Mouse (Mus musculus): ENCODE results near the gene Bloc1s4. TPM values are rescaled to one million over a fixed set of nuclear protein-coding genes. Genes with fewer than 3 reads are reported as not detected.

Bloc1s4 gene
- polyA plus RNA-seq, 1 experiment from 2014 or later = 23.7 TPM

DNA sequence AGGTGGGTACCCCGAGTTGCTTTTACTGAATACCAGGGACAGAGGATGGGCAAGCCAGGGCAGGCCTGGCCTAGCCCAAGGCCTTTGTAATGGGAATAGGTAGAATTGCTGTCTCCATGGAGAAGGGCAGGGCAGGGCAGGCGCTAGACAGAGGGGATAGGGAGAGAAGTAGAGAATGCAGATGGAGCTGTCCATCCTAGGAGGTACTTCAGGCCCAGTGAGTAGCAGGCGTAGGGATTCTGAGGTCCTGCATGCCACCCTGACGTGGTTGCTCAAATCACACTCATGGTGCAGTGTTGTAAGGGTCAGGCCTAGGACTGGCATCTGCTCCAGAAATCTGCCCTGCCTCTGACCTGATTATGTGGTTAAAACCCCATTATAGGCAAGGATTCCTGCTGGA is 10.7 kb downstream of the Bloc1s4 start:
- peaks cover 19% of the 10 kb centered on the region for H3K27me3 ChIP-seq (replicated peaks)
- no peak for ATAC-seq
- H3K9me3 ChIP-seq (replicated peaks) = no peaks in the 10 kb centered on the region
- no peak overlapping the region for H3K4me2 ChIP-seq
- H3K4me1 ChIP-seq = peaks cover 82% of the 10 kb centered on the region
- no peaks in the 10 kb centered on the region for H3K36me3 ChIP-seq
- H3K27ac ChIP-seq = peak overlapping the region; percentile 85
- no peak overlapping the region for H3K4me3 ChIP-seq
- peak overlapping the region; percentile 60 for H3K9ac ChIP-seq
- 69% methylated on average over 4 of the region's 4 CpGs for WGBS (ENCODE audit: insufficient replicate concordance)

DNA sequence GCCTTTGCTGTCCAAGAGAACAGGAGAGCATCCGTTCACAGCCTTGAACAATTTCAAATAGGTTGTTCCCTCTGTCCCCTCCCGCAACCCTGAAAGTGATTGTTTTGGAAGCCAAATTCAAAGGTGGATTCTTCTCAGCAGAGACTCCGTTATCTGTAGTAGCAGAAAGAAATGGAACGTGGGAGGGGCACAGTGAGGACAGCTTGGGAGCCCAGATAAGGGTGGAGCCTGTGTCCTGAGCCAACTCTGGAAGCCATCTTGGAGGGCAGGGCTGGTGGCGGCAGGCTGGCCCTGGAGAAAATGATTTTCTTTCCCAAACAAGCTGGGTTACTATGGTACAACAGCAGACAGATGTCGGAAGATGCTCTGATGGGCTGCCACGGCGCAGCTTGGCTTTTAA is 12.4 kb downstream of the Bloc1s4 start:
- peak; percentile 83 for ATAC-seq
- WGBS (ENCODE audit: insufficient replicate concordance) = 32% methylated on average over 8 of the region's 8 CpGs
- Histone ChIP-seq H3K4me2 (peak overlapping the region; percentile 69), H3K27ac (peak overlapping the region; percentile 85), H3K9ac (peak overlapping the region; percentile 65), H3K4me3 (peak overlapping the region; percentile 37), H3K36me3 (no peaks in the 10 kb centered on the region), H3K4me1 (peaks cover 89% of the 10 kb centered on the region), H3K9me3 (replicated peaks) (no peaks in the 10 kb centered on the region), H3K27me3 (replicated peaks) (peaks cover 27% of the 10 kb centered on the region)

DNA sequence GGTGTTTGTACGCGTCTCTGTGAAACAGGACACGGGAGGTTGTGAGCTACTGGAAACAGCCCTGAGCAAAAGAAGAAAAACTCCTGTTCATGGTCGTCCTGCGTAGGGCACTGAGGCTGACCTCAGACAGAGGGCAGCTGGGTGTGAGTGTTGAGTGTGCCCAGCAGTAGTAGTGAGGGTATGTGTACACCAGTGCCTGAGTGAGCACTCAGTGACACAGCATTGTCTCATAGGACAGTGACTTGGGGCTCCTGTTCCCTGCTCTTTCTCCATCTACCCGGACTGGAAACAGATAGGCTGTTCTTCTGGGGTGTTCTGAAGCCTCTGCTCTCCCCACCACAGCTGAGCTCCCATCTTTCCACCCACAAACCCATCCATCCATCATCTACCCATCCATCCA is 13.3 kb downstream of the Bloc1s4 start:
- Histone ChIP-seq H3K4me1 (peaks cover 95% of the 10 kb centered on the region), H3K4me2 (peak overlapping the region; percentile 69), H3K36me3 (no peaks in the 10 kb centered on the region), H3K9ac (peak overlapping the region; percentile 65), H3K27me3 (replicated peaks) (peaks cover 24% of the 10 kb centered on the region), H3K9me3 (replicated peaks) (no peaks in the 10 kb centered on the region), H3K27ac (peak overlapping the region; percentile 85), H3K4me3 (peak overlapping the region; percentile 37)
- WGBS (ENCODE audit: insufficient replicate concordance) = 82% methylated on average over 6 of the region's 6 CpGs
- ATAC-seq = peak; percentile 29; the same call in 1 of the 2 replicates

DNA sequence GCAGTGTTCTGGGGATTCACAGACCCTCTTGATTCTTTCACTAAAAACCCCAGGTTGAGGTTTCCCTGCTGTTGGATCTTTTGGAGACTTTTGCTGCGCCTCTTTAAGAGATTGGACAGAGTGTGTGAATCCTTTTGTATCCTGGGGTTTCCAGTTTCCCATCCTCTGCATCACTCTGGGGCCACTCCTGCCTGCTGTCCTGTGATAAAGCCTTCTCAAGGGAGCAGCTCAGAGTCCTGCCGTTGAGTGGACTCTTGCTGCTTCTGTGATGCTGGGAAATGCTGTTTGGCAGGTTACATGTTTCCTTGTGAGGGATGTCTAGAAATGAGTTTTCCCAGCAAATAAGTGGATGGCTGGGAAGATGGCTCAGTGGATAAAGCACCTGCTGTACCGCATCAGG is 15.0 kb downstream of the Bloc1s4 start:
- ATAC-seq = peak; percentile 70
- Histone ChIP-seq H3K4me1 (peaks cover 88% of the 10 kb centered on the region), H3K9me3 (replicated peaks) (no peaks in the 10 kb centered on the region), H3K4me2 (peak overlapping the region; percentile 57), H3K9ac (peak overlapping the region; percentile 62; the same call in 1 of the 2 replicates), H3K4me3 (peak overlapping the region; percentile 29; the same call in 1 of the 2 replicates), H3K27me3 (replicated peaks) (peaks cover 33% of the 10 kb centered on the region), H3K27ac (peak overlapping the region; percentile 93), H3K36me3 (no peaks in the 10 kb centered on the region)
- 48% methylated on average over 3 of the region's 3 CpGs for WGBS (ENCODE audit: insufficient replicate concordance)

DNA sequence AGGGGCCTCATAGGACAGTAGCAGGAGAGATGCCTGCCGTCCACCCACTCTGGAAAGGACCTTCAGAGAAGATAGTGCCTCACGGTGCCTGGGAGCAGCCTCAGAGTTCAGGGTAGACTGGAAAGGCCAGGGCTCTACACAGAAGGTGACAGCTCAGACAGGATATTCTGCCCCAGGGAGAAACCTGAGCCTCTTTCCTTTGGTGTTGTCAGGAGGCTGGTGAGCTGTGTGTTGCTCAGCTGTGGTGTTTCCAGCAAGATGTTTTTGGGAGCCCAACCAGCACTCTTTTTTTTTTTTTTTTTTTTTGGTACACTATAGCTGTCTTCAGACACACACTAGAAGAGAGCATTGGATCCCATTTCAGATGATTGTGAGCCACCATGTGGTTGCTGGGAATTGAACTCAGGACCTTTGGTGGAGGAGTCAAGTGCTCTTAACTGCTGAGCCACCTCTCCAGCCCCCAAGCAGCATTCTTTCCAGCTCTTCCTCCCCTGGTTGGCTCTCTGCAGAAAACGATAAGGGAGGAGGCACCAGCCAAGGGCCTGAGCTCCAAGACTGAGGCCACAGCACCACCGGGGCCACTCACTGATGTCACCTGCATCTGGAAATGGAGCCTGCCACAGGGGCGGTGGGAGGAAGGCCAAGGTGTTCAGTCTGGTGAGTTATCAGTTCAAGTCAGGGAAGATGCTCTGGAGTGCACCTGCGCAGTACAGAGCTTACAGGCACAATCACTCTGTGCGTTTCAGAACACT is 16.4 kb downstream of the Bloc1s4 start:
- peak overlapping the region; percentile 55 for H3K9ac ChIP-seq
- peak overlapping the region; percentile 33 for H3K4me3 ChIP-seq
- H3K36me3 ChIP-seq = no peaks in the 10 kb centered on the region
- H3K4me1 ChIP-seq = peaks cover 86% of the 10 kb centered on the region
- peaks cover 35% of the 10 kb centered on the region for H3K27me3 ChIP-seq (replicated peaks)
- H3K4me2 ChIP-seq = peak overlapping the region; percentile 53
- peak; percentile 78 for ATAC-seq
- 54% methylated on average over 7 of the region's 7 CpGs for WGBS (ENCODE audit: insufficient replicate concordance)
- no peaks in the 10 kb centered on the region for H3K9me3 ChIP-seq (replicated peaks)
- peak overlapping the region; percentile 93 for H3K27ac ChIP-seq

DNA sequence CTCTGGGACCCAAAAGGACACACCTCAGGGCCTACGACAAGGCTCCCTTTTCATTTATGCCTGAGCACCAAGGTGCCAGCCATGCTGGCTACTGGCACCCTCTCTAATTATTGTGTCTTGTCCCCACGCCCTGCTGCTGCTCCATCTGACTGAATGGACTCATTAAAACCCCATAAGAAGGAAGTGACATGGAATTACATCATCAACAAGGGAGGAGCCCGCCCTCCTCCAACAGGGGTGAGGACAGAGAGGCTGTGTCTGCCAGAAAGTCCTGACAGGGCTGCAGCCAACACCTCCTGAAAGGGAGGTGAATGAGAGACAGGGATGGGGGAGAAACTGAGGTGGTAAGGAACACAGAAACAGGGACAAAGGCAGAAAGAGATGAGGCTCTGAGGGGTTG is 17.8 kb downstream of the Bloc1s4 start:
- Histone ChIP-seq H3K9ac (peak overlapping the region; percentile 55), H3K27ac (peak overlapping the region; percentile 93), H3K4me1 (peaks cover 88% of the 10 kb centered on the region)

DNA sequence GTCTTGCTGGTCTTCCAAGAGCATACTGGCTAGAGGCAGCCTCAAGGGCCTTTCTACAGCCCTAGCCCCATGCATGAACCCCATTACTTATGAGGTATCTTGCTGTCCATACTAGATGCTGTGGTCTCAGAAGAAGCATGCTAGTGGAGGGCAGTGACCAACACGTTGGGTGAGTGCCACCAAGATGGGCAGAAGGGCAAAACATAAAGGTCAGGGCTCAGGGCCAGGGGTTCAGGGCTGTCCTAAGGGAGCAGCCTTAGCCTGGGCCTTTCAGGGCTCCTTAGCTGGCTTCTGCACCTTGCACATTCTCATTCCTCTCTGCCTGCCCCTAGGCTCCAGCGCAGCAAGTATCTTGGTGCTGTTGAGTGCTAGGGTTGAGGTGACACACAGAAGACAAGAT is 18.5 kb downstream of the Bloc1s4 start:
- H3K27me3 ChIP-seq (replicated peaks) = peaks cover 30% of the 10 kb centered on the region
- 89% methylated on average over 2 of the region's 2 CpGs for WGBS (ENCODE audit: insufficient replicate concordance)
- no peaks in the 10 kb centered on the region for H3K9me3 ChIP-seq (replicated peaks)
- no peak for ATAC-seq
- H3K9ac ChIP-seq = no peak overlapping the region
- H3K27ac ChIP-seq = peak overlapping the region; percentile 26; the same call in 1 of the 2 replicates
- no peaks in the 10 kb centered on the region for H3K36me3 ChIP-seq
- H3K4me2 ChIP-seq = no peak overlapping the region
- peaks cover 80% of the 10 kb centered on the region for H3K4me1 ChIP-seq
- no peak overlapping the region for H3K4me3 ChIP-seq

More for the DNA sequence above, 17.8 kb downstream of the Bloc1s4 start:
- no peak for ATAC-seq
- Histone ChIP-seq H3K36me3 (no peaks in the 10 kb centered on the region), H3K9me3 (replicated peaks) (no peaks in the 10 kb centered on the region), H3K27me3 (replicated peaks) (peaks cover 35% of the 10 kb centered on the region), H3K4me2 (no peak overlapping the region), H3K4me3 (no peak overlapping the region)
- WGBS (ENCODE audit: insufficient replicate concordance) = 64% methylated on average over 3 of the region's 3 CpGs

DNA sequence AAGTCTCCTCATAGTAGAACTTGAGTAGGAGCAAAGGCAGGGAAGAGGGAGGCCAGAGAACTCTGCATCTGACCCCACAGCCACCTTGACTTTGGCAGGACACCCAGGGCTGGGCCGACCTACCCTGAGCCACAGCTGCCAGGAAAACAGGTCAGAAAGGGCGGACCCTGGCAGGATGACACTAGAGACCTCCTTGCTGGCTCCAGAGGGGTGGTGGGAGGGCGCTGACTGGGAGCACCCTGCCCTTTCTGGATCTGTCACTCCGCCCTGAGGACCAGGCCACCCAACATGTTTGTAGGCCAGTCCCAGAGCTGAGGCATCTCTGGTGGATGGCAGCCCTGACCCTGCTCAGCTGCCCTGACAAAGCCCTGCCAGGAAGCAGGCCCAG is 19.4 kb downstream of the Bloc1s4 start:
- peak overlapping the region; percentile 30; the same call in 1 of the 2 replicates for H3K9ac ChIP-seq
- no peaks in the 10 kb centered on the region for H3K36me3 ChIP-seq
- H3K9me3 ChIP-seq (replicated peaks) = no peaks in the 10 kb centered on the region
- H3K27me3 ChIP-seq (replicated peaks) = peaks cover 32% of the 10 kb centered on the region
- H3K27ac ChIP-seq = 0 out of 2 replicates have a peak overlapping the region, but pooled peaks have one; percentile 8
- peaks cover 75% of the 10 kb centered on the region for H3K4me1 ChIP-seq
- ATAC-seq = no peak
- no peak overlapping the region for H3K4me3 ChIP-seq
- WGBS (ENCODE audit: insufficient replicate concordance) = 63% methylated on average over 4 of the region's 4 CpGs
- H3K4me2 ChIP-seq = no peak overlapping the region

DNA sequence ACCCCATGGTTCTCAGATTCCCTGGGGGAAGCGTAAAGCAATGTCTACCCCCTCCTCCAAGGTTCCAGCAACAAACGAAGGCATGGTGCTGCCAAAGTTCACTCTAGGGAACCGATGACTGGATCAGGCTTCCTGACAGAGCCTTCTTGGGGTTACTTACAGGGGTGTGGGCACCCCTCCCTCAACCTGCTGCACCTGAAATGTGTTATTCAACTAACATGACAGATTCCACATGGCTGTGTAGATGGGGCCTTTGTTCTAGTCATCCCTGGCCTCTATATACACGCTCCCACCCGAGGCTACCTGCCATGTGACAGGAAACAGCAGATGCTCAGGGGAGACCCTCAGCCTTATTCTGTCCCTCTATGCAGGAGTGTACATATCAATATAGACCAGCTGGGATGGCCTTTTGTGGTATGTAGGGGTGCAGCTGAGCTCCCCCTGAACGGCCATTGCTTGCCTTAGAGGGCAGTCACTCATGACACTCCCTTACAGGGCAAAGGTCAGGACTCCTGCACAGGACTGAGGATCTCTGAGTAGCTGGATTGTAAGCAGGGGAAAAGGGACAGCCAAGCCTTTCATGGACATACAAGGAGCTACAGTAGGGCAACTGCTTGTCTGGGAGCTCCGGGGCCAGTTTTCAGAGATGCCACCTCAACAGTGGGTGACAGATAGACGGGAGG is 19.9 kb downstream of the Bloc1s4 start:
- ATAC-seq = no peak
- H3K4me3 ChIP-seq = no peak overlapping the region
- no peak overlapping the region for H3K4me2 ChIP-seq
- peak overlapping the region; percentile 30; the same call in 1 of the 2 replicates for H3K9ac ChIP-seq
- H3K9me3 ChIP-seq (replicated peaks) = no peaks in the 10 kb centered on the region
- 71% methylated on average over 8 of the region's 8 CpGs for WGBS (ENCODE audit: insufficient replicate concordance)
- no peaks in the 10 kb centered on the region for H3K36me3 ChIP-seq
- H3K4me1 ChIP-seq = peaks cover 75% of the 10 kb centered on the region
- peaks cover 35% of the 10 kb centered on the region for H3K27me3 ChIP-seq (replicated peaks)
- H3K27ac ChIP-seq = no peak overlapping the region

DNA sequence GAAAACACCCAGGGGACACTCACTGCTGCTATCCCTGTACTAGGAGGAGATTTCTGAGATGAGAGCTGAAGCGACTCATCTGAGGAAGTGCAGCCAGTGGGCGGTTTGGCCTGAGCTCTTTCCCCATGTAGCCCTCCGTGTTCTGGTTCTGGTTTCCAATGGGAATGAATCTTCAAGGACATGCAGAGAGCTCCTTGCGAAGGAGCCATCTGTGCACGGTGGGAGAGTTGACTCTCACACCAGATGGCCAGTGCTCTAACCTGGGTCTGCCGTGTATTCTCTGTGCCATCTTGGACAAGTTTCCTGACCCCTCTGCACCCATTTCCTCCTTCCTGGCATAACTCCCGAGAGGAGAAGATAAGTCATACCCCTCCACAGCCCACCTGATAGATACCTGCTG is 20.7 kb downstream of the Bloc1s4 start:
- H3K4me1 ChIP-seq = peaks cover 76% of the 10 kb centered on the region
- no peak overlapping the region for H3K27ac ChIP-seq
- 63% methylated on average over 7 of the region's 7 CpGs for WGBS (ENCODE audit: insufficient replicate concordance)

DNA sequence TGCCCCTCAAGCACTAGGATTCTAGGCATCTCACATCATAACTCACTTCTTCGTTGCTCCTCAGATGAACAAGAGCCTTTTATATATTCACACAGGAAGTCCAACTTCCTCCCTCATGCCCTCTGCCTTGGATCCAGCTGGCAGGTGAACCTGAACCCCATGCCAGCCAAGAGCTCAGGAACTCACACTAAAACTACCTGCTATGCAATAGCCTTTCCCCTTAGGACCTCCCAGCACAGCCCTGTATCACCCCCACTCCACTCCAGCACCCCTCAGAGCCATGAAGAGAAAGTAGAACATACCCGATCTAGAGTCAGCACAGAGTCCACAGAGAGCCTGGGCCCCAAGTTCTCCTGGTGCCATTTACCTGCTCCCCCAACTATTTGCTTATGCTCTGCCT is 21.3 kb downstream of the Bloc1s4 start:
- Histone ChIP-seq H3K9me3 (replicated peaks) (no peaks in the 10 kb centered on the region), H3K36me3 (no peaks in the 10 kb centered on the region), H3K4me1 (peaks cover 76% of the 10 kb centered on the region), H3K4me2 (no peak overlapping the region), H3K9ac (no peak overlapping the region), H3K4me3 (no peak overlapping the region), H3K27ac (0 out of 2 replicates have a peak overlapping the region, but pooled peaks have one; percentile 73), H3K27me3 (replicated peaks) (peaks cover 28% of the 10 kb centered on the region)
- WGBS (ENCODE audit: insufficient replicate concordance) = 44% methylated on average over 2 of the region's 2 CpGs
- no peak for ATAC-seq

More for the DNA sequence above, 20.7 kb downstream of the Bloc1s4 start:
- no peak overlapping the region for H3K4me3 ChIP-seq
- no peak overlapping the region for H3K4me2 ChIP-seq
- ATAC-seq = no peak
- peaks cover 34% of the 10 kb centered on the region for H3K27me3 ChIP-seq (replicated peaks)
- H3K36me3 ChIP-seq = no peaks in the 10 kb centered on the region
- no peaks in the 10 kb centered on the region for H3K9me3 ChIP-seq (replicated peaks)
- H3K9ac ChIP-seq = no peak overlapping the region

DNA sequence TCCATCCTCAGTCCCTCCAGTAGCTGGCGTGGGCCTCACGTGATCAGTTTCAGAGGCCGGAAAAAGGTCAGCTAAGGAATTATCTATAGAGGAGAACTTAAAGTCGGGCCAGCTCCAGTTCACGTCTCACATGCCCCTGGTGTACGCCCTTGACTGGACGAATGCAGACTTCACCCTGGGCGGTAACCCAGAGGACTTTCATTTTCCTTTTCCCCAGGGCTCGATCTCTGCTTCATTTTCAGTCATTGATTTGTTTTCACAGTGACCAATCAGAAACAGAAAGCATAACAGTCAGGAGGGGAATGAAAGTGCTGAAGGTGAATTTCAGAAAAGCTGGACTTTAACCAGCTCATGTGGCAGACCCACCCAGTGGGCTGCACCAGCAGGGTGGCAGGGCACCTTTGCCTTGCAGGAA is 22.1 kb downstream of the Bloc1s4 start:
- H3K9ac ChIP-seq = 0 out of 2 replicates have a peak overlapping the region, but pooled peaks have one; percentile 19
- WGBS (ENCODE audit: insufficient replicate concordance) = 63% methylated on average over 9 of the region's 9 CpGs
- peak overlapping the region; percentile 31 for H3K4me2 ChIP-seq
- H3K36me3 ChIP-seq = no peaks in the 10 kb centered on the region
- ATAC-seq = no peak
- H3K4me1 ChIP-seq = peaks cover 76% of the 10 kb centered on the region
- no peaks in the 10 kb centered on the region for H3K9me3 ChIP-seq (replicated peaks)
- H3K27me3 ChIP-seq (replicated peaks) = peaks cover 28% of the 10 kb centered on the region
- H3K27ac ChIP-seq = peak overlapping the region; percentile 73
- H3K4me3 ChIP-seq = no peak overlapping the region

Data from liver, embryonic 12.5 days (tissue).